Mouse (Mus musculus) hindbrain, embryonic 12.5 days (tissue): ENCODE data around the gene Rabgap1l. TPM values are rescaled to one million over a fixed set of nuclear protein-coding genes. Genes with fewer than 3 reads are reported as not detected.

ENCODE experiments used
- ATAC-seq: fragments of 200-750 bp; cut with Nextera tagmentation; 2 replicates; pipeline ENCODE4 v1.8.0; 2017; ENCODE audit warnings: moderate TSS enrichment; ENCODE audit not compliant: low FRiP score
- H3K27ac ChIP-seq: fragments of 300-500 bp; sonication (generic); 2 replicates; pipeline ENCODE4 v1.5.1; 2016; ENCODE audit warnings: mild to moderate bottlenecking
- H3K27me3 ChIP-seq: fragments of 300-500 bp; sonication (generic); 2 replicates; pipeline ENCODE4 v1.6.1; 2016; ENCODE audit warnings: mild to moderate bottlenecking
- H3K36me3 ChIP-seq: fragments of 300-500 bp; sonication (generic); 2 replicates; pipeline ENCODE4 v1.6.1; 2016; ENCODE audit warnings: mild to moderate bottlenecking
- H3K4me1 ChIP-seq: fragments of 300-500 bp; sonication (generic); 2 replicates; pipeline ENCODE4 v1.6.1; 2016
- H3K4me2 ChIP-seq: fragments of 300-500 bp; sonication (generic); replicated peaks from 2 replicates; pipeline ENCODE4 v1.6.1; 2016; ENCODE audit warnings: mild to moderate bottlenecking
- H3K4me3 ChIP-seq: fragments of 300-500 bp; sonication (generic); 2 replicates; pipeline ENCODE4 v1.5.1; 2016; ENCODE audit warnings: mild to moderate bottlenecking
- H3K9ac ChIP-seq: fragments of 300-500 bp; sonication (generic); 2 replicates; pipeline ENCODE4 v1.6.1; 2016; ENCODE audit warnings: mild to moderate bottlenecking, moderate library complexity
- H3K9me3 ChIP-seq: fragments of 300-500 bp; sonication (generic); replicated peaks from 2 replicates; pipeline ENCODE4 v1.6.1; 2016; ENCODE audit warnings: mild to moderate bottlenecking
- WGBS: fragments of 180-500 bp; shearing (Covaris S2); methylation state at CpG from one replicate; pipeline ENCODE4 v1.1.7; 2016; 5-methylcytosine and 5-hydroxymethylcytosine counted together
- polyA plus RNA-seq: library from polyadenylated mRNA; unstranded; fragments of >200 nt; fragmentation: Nextera tagmentation; extraction: Ambion mirVana; gene quantifications from 2 replicates; pipeline ENCODE4 v1.2.1, GENCODE M21; 2016

The Rabgap1l gene
- polyA plus RNA-seq, 1 experiment from 2014 or later = 20.5 TPM

DNA sequence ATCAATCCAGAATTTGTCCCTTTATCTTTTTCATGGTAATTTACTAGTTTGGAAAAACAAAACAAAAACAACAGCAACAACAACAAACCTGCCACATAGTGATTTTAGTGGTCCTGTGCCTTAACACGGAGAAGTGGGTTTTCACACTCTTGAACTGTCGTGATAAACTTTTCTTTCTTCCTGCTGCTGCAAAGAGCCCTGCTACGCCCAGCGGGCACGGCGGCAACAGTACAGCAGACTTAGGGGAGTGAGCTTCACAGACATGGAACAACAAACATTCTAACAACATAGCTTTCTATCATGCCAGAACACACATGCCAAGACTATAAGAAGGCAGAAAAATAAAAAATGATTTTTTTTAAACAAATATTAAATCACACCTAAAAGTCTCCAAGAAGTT is 486.7 kb downstream of the Rabgap1l start:
- no peak for ATAC-seq
- Histone ChIP-seq H3K9ac (no peak overlapping the region), H3K4me2 (no peak overlapping the region), H3K36me3 (no peaks in the 10 kb centered on the region), H3K4me3 (no peak overlapping the region), H3K27me3 (no peaks in the 10 kb centered on the region), H3K9me3 (no peaks in the 10 kb centered on the region), H3K27ac (no peak overlapping the region), H3K4me1 (no peaks in the 10 kb centered on the region)
- WGBS = 80% methylated on average over 6 of the region's 6 CpGs

GRCm38 (mm10) chr1:160305826-160306225 is 487.2 kb downstream of the Rabgap1l start:
- 86% methylated on average over 1 of the region's 1 CpGs for WGBS
- Histone ChIP-seq H3K27me3 (no peaks in the 10 kb centered on the region), H3K27ac (no peak overlapping the region), H3K9ac (no peak overlapping the region), H3K4me3 (no peak overlapping the region), H3K4me1 (no peaks in the 10 kb centered on the region), H3K36me3 (no peaks in the 10 kb centered on the region), H3K4me2 (no peak overlapping the region), H3K9me3 (no peaks in the 10 kb centered on the region)
- no peak for ATAC-seq

- 60% methylated on average over 6 of the region's 6 CpGs for WGBS
- Histone ChIP-seq H3K9me3 (no peaks in the 10 kb centered on the region), H3K9ac (no peak overlapping the region), H3K4me2 (no peak overlapping the region), H3K36me3 (no peaks in the 10 kb centered on the region), H3K27ac (no peak overlapping the region), H3K4me3 (no peak overlapping the region), H3K4me1 (no peaks in the 10 kb centered on the region), H3K27me3 (no peaks in the 10 kb centered on the region)
- ATAC-seq = no peak
These were observed 488.0 kb downstream of the Rabgap1l start for GRCm38 (mm10) chr1:160304969-160305498.

DNA sequence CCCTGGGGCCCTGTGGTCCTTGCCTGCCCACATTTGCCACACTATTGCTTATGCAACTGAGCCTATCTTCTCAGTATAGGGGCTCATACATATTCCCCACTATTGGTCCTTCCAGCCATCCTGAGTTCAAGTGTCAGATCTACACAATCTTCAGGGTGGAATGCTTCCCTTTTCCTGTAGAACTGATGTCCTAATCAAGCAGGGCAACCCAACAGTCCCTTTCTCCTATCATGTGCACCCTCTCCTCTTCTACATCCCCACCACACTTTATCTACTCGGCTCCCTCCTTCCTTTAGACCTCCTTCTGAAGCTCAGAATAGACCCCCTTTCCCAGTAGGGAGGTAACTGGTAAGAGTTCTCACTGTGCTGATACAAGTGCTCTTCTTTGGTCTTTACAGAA is 490.7 kb downstream of the Rabgap1l start:
- no peak overlapping the region for H3K27ac ChIP-seq
- no peaks in the 10 kb centered on the region for H3K27me3 ChIP-seq
- H3K36me3 ChIP-seq = no peaks in the 10 kb centered on the region
- no peak overlapping the region for H3K4me3 ChIP-seq
- H3K9ac ChIP-seq = no peak overlapping the region
- WGBS = 84% methylated on average over 1 of the region's 1 CpGs
- no peak for ATAC-seq
- H3K4me1 ChIP-seq = no peaks in the 10 kb centered on the region
- H3K4me2 ChIP-seq = no peak overlapping the region
- H3K9me3 ChIP-seq = no peaks in the 10 kb centered on the region

DNA sequence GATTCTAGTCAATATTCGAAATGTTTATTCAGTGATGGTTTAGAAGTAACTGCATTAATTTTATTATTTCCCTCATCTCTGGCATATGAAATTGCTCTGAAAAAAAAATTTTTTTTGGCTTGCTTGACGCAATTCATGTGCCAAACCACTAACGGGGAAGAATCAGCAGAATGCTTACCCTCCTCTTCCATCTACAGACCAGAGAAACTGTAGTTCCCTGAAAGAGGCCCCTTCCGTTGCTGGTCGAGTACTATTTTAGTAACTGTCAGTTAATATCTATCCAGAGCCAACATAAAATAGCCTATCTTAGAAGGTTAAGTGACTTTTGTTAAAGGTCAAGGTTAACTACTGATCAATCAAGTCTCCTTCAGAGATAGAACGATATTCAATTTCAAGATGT is 491.9 kb downstream of the Rabgap1l start:
- Histone ChIP-seq H3K4me2 (no peak overlapping the region), H3K36me3 (no peaks in the 10 kb centered on the region), H3K4me3 (no peak overlapping the region), H3K4me1 (no peaks in the 10 kb centered on the region), H3K27me3 (no peaks in the 10 kb centered on the region), H3K27ac (no peak overlapping the region), H3K9ac (no peak overlapping the region), H3K9me3 (no peaks in the 10 kb centered on the region)
- WGBS = 89% methylated on average over 6 of the region's 6 CpGs
- ATAC-seq = no peak

DNA sequence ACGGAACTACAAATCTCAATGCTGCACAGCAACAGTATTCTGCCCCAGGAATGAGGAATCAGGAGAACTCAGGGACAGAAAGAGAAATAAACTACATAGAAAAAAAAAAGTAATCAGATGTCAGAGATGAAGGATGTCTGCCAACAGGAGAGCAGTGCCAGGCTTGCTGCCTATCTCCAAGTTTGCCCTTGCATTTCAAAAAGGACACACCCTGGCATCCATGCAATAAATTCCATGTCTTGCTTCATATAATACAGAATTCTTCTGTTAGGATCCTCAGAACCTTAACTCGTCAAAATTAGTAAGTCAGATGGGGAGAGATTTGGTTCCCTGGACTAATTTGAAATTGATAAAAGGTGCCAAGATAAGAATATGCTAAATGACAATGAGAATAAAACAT is 492.3 kb downstream of the Rabgap1l start:
- no peak for ATAC-seq
- no peaks in the 10 kb centered on the region for H3K27me3 ChIP-seq
- H3K4me1 ChIP-seq = no peaks in the 10 kb centered on the region
- no peak overlapping the region for H3K4me3 ChIP-seq
- no peak overlapping the region for H3K4me2 ChIP-seq
- no peaks in the 10 kb centered on the region for H3K9me3 ChIP-seq
- WGBS = 89% methylated on average over 2 of the region's 2 CpGs
- no peak overlapping the region for H3K27ac ChIP-seq
- H3K9ac ChIP-seq = no peak overlapping the region
- H3K36me3 ChIP-seq = no peaks in the 10 kb centered on the region

DNA sequence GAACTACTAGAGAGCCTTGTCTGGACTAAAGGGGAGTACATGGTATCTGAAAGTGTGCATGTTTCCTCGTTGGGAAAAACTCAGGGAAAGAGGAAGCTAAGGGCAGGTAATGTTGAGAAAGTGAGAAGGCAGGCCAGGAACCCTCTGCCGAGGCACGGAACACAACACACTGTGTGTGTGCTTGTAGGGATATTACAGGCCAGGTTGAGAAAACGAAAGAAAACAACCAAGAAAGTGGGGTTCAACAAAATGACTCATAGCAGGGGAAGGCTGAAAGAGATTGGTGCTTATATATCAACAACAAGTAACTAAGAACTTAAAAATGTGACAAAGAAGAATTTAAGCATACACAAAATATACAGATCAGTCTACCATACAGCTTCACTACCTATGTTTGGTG is 493.0 kb downstream of the Rabgap1l start:
- ATAC-seq = no peak
- Histone ChIP-seq H3K4me2 (no peak overlapping the region), H3K4me3 (no peak overlapping the region), H3K4me1 (no peaks in the 10 kb centered on the region), H3K27ac (no peak overlapping the region), H3K9me3 (no peaks in the 10 kb centered on the region), H3K27me3 (no peaks in the 10 kb centered on the region), H3K9ac (no peak overlapping the region), H3K36me3 (no peaks in the 10 kb centered on the region)
- 83% methylated on average over 4 of the region's 4 CpGs for WGBS

DNA sequence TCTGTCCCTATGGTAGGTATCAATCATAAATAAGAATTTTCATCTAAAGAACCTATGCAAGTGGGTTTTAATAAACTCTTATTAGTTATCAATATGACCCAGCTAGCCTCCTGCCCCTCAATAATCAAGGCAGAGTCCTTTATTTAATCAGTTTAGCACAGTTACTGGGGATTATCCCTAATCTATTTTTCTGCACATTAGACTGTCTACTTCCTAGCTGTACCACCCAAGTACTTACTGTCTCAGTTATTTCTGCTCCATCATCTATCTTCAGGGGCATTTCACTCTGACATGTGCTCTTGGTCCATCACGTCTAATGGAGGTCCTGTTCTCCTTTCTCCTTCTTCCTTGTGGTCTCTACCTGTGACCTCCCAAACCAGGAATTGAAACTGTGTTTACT is 494.1 kb downstream of the Rabgap1l start:
- no peak overlapping the region for H3K4me2 ChIP-seq
- no peaks in the 10 kb centered on the region for H3K36me3 ChIP-seq
- ATAC-seq = no peak
- WGBS = 95% methylated on average over 1 of the region's 1 CpGs
- no peaks in the 10 kb centered on the region for H3K9me3 ChIP-seq
- no peak overlapping the region for H3K4me3 ChIP-seq
- H3K27me3 ChIP-seq = no peaks in the 10 kb centered on the region
- no peak overlapping the region for H3K9ac ChIP-seq
- no peak overlapping the region for H3K27ac ChIP-seq
- H3K4me1 ChIP-seq = no peaks in the 10 kb centered on the region

GRCm38 (mm10) chr1:160297701-160298100 is 495.3 kb downstream of the Rabgap1l start:
- H3K9me3 ChIP-seq = no peaks in the 10 kb centered on the region
- H3K9ac ChIP-seq = no peak overlapping the region
- no peak overlapping the region for H3K4me2 ChIP-seq
- H3K27ac ChIP-seq = no peak overlapping the region
- no peak overlapping the region for H3K4me3 ChIP-seq
- no peaks in the 10 kb centered on the region for H3K4me1 ChIP-seq
- no peaks in the 10 kb centered on the region for H3K36me3 ChIP-seq
- ATAC-seq = no peak
- WGBS = 87% methylated on average over 3 of the region's 3 CpGs
- H3K27me3 ChIP-seq = no peaks in the 10 kb centered on the region

- WGBS = 93% methylated on average over 1 of the region's 1 CpGs
- no peak overlapping the region for H3K9ac ChIP-seq
- no peaks in the 10 kb centered on the region for H3K4me1 ChIP-seq
- no peaks in the 10 kb centered on the region for H3K36me3 ChIP-seq
- H3K4me3 ChIP-seq = no peak overlapping the region
- H3K9me3 ChIP-seq = no peaks in the 10 kb centered on the region
- H3K27me3 ChIP-seq = no peaks in the 10 kb centered on the region
- no peak overlapping the region for H3K4me2 ChIP-seq
- H3K27ac ChIP-seq = no peak overlapping the region
- no peak for ATAC-seq
These were observed 497.7 kb downstream of the Rabgap1l start for GRCm38 (mm10) chr1:160295323-160295722.

- Histone ChIP-seq H3K9ac (no peak overlapping the region), H3K4me1 (no peaks in the 10 kb centered on the region), H3K27ac (no peak overlapping the region), H3K36me3 (no peaks in the 10 kb centered on the region), H3K4me3 (no peak overlapping the region), H3K4me2 (no peak overlapping the region), H3K27me3 (no peaks in the 10 kb centered on the region), H3K9me3 (no peaks in the 10 kb centered on the region)
- no peak for ATAC-seq
- 82% methylated on average over 3 of the region's 3 CpGs for WGBS
These were observed 499.5 kb downstream of the Rabgap1l start for GRCm38 (mm10) chr1:160293488-160293887.

DNA sequence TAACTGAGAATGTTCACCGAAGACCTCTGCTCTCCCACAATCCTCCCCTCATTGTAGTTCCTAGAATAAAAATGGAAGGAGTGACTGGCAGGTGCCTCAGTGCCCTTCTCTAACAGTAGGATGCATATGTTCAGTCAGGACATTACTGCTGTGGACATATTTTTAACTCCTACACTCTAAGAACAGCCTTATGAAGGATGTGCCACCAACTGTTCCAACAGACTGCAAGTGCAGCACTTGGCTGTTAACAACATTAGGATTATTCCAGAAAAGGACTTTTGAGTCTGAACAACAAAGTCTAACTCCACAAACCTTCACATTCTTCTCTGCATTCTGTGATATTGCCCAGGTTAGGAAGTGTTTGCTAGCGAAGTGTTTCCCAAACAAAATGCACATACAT is 501.0 kb downstream of the Rabgap1l start:
- H3K27me3 ChIP-seq = no peaks in the 10 kb centered on the region
- H3K9ac ChIP-seq = no peak overlapping the region
- no peak for ATAC-seq
- WGBS = 88% methylated on average over 2 of the region's 2 CpGs
- H3K4me3 ChIP-seq = no peak overlapping the region
- H3K9me3 ChIP-seq = no peaks in the 10 kb centered on the region
- no peaks in the 10 kb centered on the region for H3K36me3 ChIP-seq
- no peak overlapping the region for H3K4me2 ChIP-seq
- peaks cover 3% of the 10 kb centered on the region for H3K4me1 ChIP-seq
- no peak overlapping the region for H3K27ac ChIP-seq

- Histone ChIP-seq H3K4me3 (no peak overlapping the region), H3K9me3 (no peaks in the 10 kb centered on the region), H3K27ac (no peak overlapping the region), H3K9ac (no peak overlapping the region), H3K27me3 (no peaks in the 10 kb centered on the region), H3K4me2 (no peak overlapping the region), H3K36me3 (no peaks in the 10 kb centered on the region), H3K4me1 (peaks cover 4% of the 10 kb centered on the region)
- WGBS = 64% methylated on average over 9 of the region's 9 CpGs
- ATAC-seq = no peak
These were observed 502.8 kb downstream of the Rabgap1l start for GRCm38 (mm10) chr1:160290242-160290641.
